Mouse (Mus musculus) liver, adult 2 months (tissue): ENCODE results near the gene Stpg3. TPM values are rescaled to one million over a fixed set of nuclear protein-coding genes. Genes with fewer than 3 reads are reported as not detected.

Experiments
- DNase-seq: peaks from one replicate; pipeline ENCODE4 v3.0.0-alpha.2; 2011; ENCODE audit warnings: low read depth, low spot score; ENCODE audit errors: extremely low read depth
- H3K27ac ChIP-seq: fragments of 200-500 bp; replicated peaks from 2 replicates; pipeline ENCODE4 v1.5.1; 2012; ENCODE audit warnings: low read depth, mild to moderate bottlenecking, control low read depth, inconsistent platforms, low read length; ENCODE audit not compliant: insufficient read depth
- H3K27me3 ChIP-seq: fragments of 200-500 bp; 2 replicates; pipeline ENCODE4 v1.6.1; 2012; ENCODE audit warnings: mild to moderate bottlenecking, moderate library complexity, low read length, inconsistent platforms; ENCODE audit not compliant: control insufficient read depth, insufficient read depth
- H3K36me3 ChIP-seq: fragments of 200-500 bp; 2 replicates; pipeline ENCODE4 v1.6.1; 2012; ENCODE audit warnings: low read length, inconsistent platforms; ENCODE audit not compliant: control insufficient read depth, insufficient read depth
- H3K4me1 ChIP-seq: fragments of 200-500 bp; 2 replicates; pipeline ENCODE4 v1.6.1; 2011; ENCODE audit warnings: low read length; ENCODE audit not compliant: control insufficient read depth, insufficient read depth
- H3K4me3 ChIP-seq: fragments of 200-500 bp; 2 replicates; pipeline ENCODE4 v1.5.1; 2011; ENCODE audit warnings: low read depth, mild to moderate bottlenecking, control low read depth, low read length, moderate library complexity; ENCODE audit not compliant: insufficient read depth
- H3K79me2 ChIP-seq: fragments of 200-500 bp; 2 replicates; pipeline ENCODE4 v1.6.1; 2012; ENCODE audit warnings: inconsistent platforms, mild to moderate bottlenecking, low read length, moderate library complexity; ENCODE audit not compliant: control insufficient read depth, insufficient read depth
- H3K9ac ChIP-seq: fragments of 200-500 bp; 2 replicates; pipeline ENCODE4 v1.6.1; 2012; ENCODE audit warnings: low read depth, mild to moderate bottlenecking, control low read depth, inconsistent platforms, low read length
- CTCF ChIP-seq: fragments of 200-500 bp; IDR thresholded peaks from 2 replicates; pipeline ENCODE4 v1.5.1; 2011; ENCODE audit warnings: low read depth, low read length, control low read depth
- POLR2A ChIP-seq: fragments of 200-500 bp; IDR thresholded peaks from 2 replicates; pipeline ENCODE4 v1.6.1; 2011; ENCODE audit warnings: low read length, control low read depth; ENCODE audit not compliant: insufficient read depth; ENCODE audit errors: extremely low read depth
- WGBS: fragments of 180-500 bp; shearing (Covaris S2); methylation state at CpG from one replicate; pipeline ENCODE4 v1.1.7; 2018; 5-methylcytosine and 5-hydroxymethylcytosine counted together
- polyA plus RNA-seq: library from polyadenylated mRNA; depleted of rRNA; stranded (reverse); fragments of >200 nt; gene quantifications from 2 replicates; pipeline ENCODE4 v1.2.3, GENCODE M21; 2012
- total RNA-seq: library from RNA; depleted of rRNA; stranded (reverse); fragments of >200 nt; gene quantifications from 2 replicates; pipeline ENCODE4 v1.2.3, GENCODE M21; 2014

Gene Stpg3
- total and polyA plus RNA-seq, 2 experiments = not detected

GRCm38 (mm10) chr2:25176573-25176972, 37.9 kb downstream of the Stpg3 start:
- no peaks in the 10 kb centered on the region for H3K4me1 ChIP-seq

GRCm38 (mm10) chr2:25175690-25176078, 38.8 kb downstream of the Stpg3 start:
- 93% methylated on average over 4 of the region's 4 CpGs for WGBS
- no peaks in the 10 kb centered on the region for H3K36me3 ChIP-seq
- no peaks in the 10 kb centered on the region for H3K79me2 ChIP-seq
- no peak for DNase-seq
- no peaks in the 10 kb centered on the region for H3K4me1 ChIP-seq
- H3K27me3 ChIP-seq = peaks cover under 1% of the 10 kb centered on the region
- TF ChIP-seq POLR2A = no peak
- no peak for TF ChIP-seq CTCF
- no peak overlapping the region for H3K9ac ChIP-seq
- H3K27ac ChIP-seq = no peak overlapping the region
- no peak overlapping the region for H3K4me3 ChIP-seq

More at GRCm38 (mm10) chr2:25176573-25176972, 37.9 kb downstream of the Stpg3 start:
- Histone ChIP-seq H3K9ac (no peak overlapping the region), H3K4me3 (no peak overlapping the region), H3K27me3 (peaks cover 5% of the 10 kb centered on the region), H3K36me3 (no peaks in the 10 kb centered on the region), H3K27ac (peak overlapping the region; percentile 45), H3K79me2 (no peaks in the 10 kb centered on the region)
- DNase-seq = no peak
- TF ChIP-seq POLR2A (no peak), CTCF (no peak)
- 80% methylated on average over 6 of the region's 6 CpGs for WGBS

GRCm38 (mm10) chr2:25174866-25175689, 39.4 kb downstream of the Stpg3 start:
- H3K9ac ChIP-seq = no peak overlapping the region
- 47% methylated on average over 7 of the region's 7 CpGs for WGBS
- H3K36me3 ChIP-seq = no peaks in the 10 kb centered on the region
- H3K4me1 ChIP-seq = no peaks in the 10 kb centered on the region
- no peaks in the 10 kb centered on the region for H3K79me2 ChIP-seq
- no peaks in the 10 kb centered on the region for H3K27me3 ChIP-seq
- no peak overlapping the region for H3K27ac ChIP-seq
- DNase-seq = no peak
- TF ChIP-seq POLR2A = no peak
- no peak overlapping the region for H3K4me3 ChIP-seq

GRCm38 (mm10) chr2:25173821-25174220, 40.6 kb downstream of the Stpg3 start:
- DNase-seq = no peak
- 94% methylated on average over 4 of the region's 4 CpGs for WGBS
- H3K27ac ChIP-seq = no peak overlapping the region

GRCm38 (mm10) chr2:25172629-25173028, 41.8 kb downstream of the Stpg3 start:
- no peaks in the 10 kb centered on the region for H3K27me3 ChIP-seq
- no peak for DNase-seq
- H3K36me3 ChIP-seq = no peaks in the 10 kb centered on the region
- no peak for TF ChIP-seq CTCF
- TF ChIP-seq POLR2A = no peak
- H3K79me2 ChIP-seq = no peaks in the 10 kb centered on the region
- no peak overlapping the region for H3K4me3 ChIP-seq
- no peaks in the 10 kb centered on the region for H3K4me1 ChIP-seq
- no peak overlapping the region for H3K9ac ChIP-seq
- WGBS = 88% methylated on average over 8 of the region's 8 CpGs
- no peak overlapping the region for H3K27ac ChIP-seq

More at GRCm38 (mm10) chr2:25173821-25174220, 40.6 kb downstream of the Stpg3 start:
- H3K4me1 ChIP-seq = no peaks in the 10 kb centered on the region
- H3K79me2 ChIP-seq = no peaks in the 10 kb centered on the region
- no peaks in the 10 kb centered on the region for H3K27me3 ChIP-seq
- TF ChIP-seq CTCF = no peak
- no peak for TF ChIP-seq POLR2A
- H3K9ac ChIP-seq = no peak overlapping the region
- no peaks in the 10 kb centered on the region for H3K36me3 ChIP-seq
- H3K4me3 ChIP-seq = no peak overlapping the region

- no peaks in the 10 kb centered on the region for H3K36me3 ChIP-seq
- H3K4me3 ChIP-seq = no peak overlapping the region
- H3K27me3 ChIP-seq = no peaks in the 10 kb centered on the region
- no peak for TF ChIP-seq POLR2A
- TF ChIP-seq CTCF = no peak
- 92% methylated on average over 1 of the region's 1 CpGs for WGBS
- H3K4me1 ChIP-seq = no peaks in the 10 kb centered on the region
- no peak for DNase-seq
- H3K9ac ChIP-seq = no peak overlapping the region
- H3K79me2 ChIP-seq = no peaks in the 10 kb centered on the region
- H3K27ac ChIP-seq = no peak overlapping the region
Observed at GRCm38 (mm10) chr2:25171769-25172153, 42.7 kb downstream of the Stpg3 start.
